Mouse (Mus musculus): Measurements from ENCODE around the gene Zfp59. TPM values are rescaled to one million over a fixed set of nuclear protein-coding genes. Genes with fewer than 3 reads are reported as not detected.

The Zfp59 gene
- total and polyA plus RNA-seq, 3 experiments = 4.0 to 5.9 (median 4.0) TPM

GRCm38 (mm10) chr7:27801137-27801536, 37.3 kb upstream of the Zfp59 start:
- TF ChIP-seq POLR2AphosphoS2 (IDR thresholded peaks at IDR 0.05; ENCODE audit: low read depth, low read length) = no peak
- TF ChIP-seq IRF4 (IDR thresholded peaks at IDR 0.05; ENCODE audit: low read depth, low read length) = no peak
- no peak for TF ChIP-seq ZC3H11A (IDR thresholded peaks at IDR 0.05; ENCODE audit: low read depth, low read length)
- TF ChIP-seq E2F4 (IDR thresholded peaks at IDR 0.05; ENCODE audit: insufficient replicate concordance, low read depth, low read length) = no peak
- TF ChIP-seq SMC3 (IDR thresholded peaks at IDR 0.05; ENCODE audit: low read depth, low read length) = peak; percentile 43
- TF ChIP-seq RAD21 (IDR thresholded peaks at IDR 0.05; ENCODE audit: low read depth, low read length) = peak; percentile 36
- no peak for TF ChIP-seq NRF1 (IDR thresholded peaks at IDR 0.05; ENCODE audit: low read depth, low read length)
- TF ChIP-seq CTCF (conservative IDR thresholded peaks at IDR 0.05 in 1 of 2, IDR thresholded peaks at IDR 0.05 in 1 of 2; ENCODE audit: low read depth in 2 of 2, low read length in 2 of 2) = peak; percentile 12 to 57; a peak in 2 of 4 replicates
- DNase-seq (ENCODE audit: extremely low read depth) = peak; percentile 9
- Histone ChIP-seq H3K4me3 (replicated peaks in 1 of 3; ENCODE audit: low read depth in 2 of 3, low read length in 2 of 3, poor library complexity in 1 of 3) (no peak overlapping the region), H3K9me3 (replicated peaks; ENCODE audit: low read length) (peaks cover 15% of the 10 kb centered on the region), H3K27me3 (replicated peaks) (peaks cover 5% of the 10 kb centered on the region), H3K4me1 (ENCODE audit: control insufficient read depth in 1 of 2, insufficient read depth in 2 of 2) (peaks cover 2 to 7% of the 10 kb centered on the region in 2 experiments; a peak in 2 of 4 replicates), H3K36me3 (replicated peaks in 1 of 2; ENCODE audit: control insufficient read depth in 1 of 2, insufficient read depth in 1 of 2, low read length in 1 of 2) (peaks cover 0 to 3% of the 10 kb centered on the region in 2 experiments), H3K9ac (ENCODE audit: insufficient read depth, low read depth) (no peak overlapping the region), H3K79me2 (replicated peaks; ENCODE audit: control insufficient read depth, extremely low read depth, insufficient read depth, poor library complexity, severe bottlenecking) (peaks cover 9% of the 10 kb centered on the region; the same call in 1 of the 2 replicates), H3K27ac (ENCODE audit: insufficient read depth, low read depth) (no peak overlapping the region), H3K4me2 (ENCODE audit: insufficient read depth, low read depth, poor library complexity, severe bottlenecking) (no peak overlapping the region)
- in situ Hi-C loops (cut with MboI; ENCODE audit: low pct_ligation_motif_present, low pct_unique_long_range_greater_than_20kb, low sequenced_read_pairs) = loop anchor here (5.0 kb wide), 1 partner anchor 69 kb away; the partner anchor contains the start of gene Zfp60
- dilution Hi-C loops (cut with MboI; ENCODE audit: extremely low pct_ligation_motif_present, extremely low pct_unique_long_range_greater_than_20kb, low sequenced_read_pairs) = no loop called here

DNA sequence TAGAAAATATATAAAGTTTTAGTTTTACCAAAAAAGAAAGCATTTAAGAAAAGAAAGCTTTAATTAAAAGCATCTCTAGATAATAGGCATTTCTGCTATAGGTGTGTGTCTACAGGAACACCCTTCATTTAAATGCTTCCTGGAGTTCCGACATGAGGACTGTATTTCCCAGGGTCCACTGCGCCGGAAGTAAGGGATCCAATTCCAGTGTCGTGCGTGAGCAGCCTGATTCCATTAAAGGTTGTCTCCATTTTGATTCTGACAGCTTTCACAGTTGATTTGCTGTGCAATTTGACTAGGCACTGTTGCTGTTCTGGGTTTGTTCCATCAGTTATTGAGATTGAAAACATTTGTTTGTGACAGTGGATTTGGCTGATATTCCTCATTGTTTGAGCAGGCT, 35.4 kb upstream of the Zfp59 start:
- H3K9ac ChIP-seq (ENCODE audit: insufficient read depth, low read depth) = no peak overlapping the region
- no peak overlapping the region for H3K27ac ChIP-seq (ENCODE audit: insufficient read depth, low read depth)
- peaks cover 10% of the 10 kb centered on the region; the same call in 1 of the 2 replicates for H3K79me2 ChIP-seq (replicated peaks; ENCODE audit: control insufficient read depth, extremely low read depth, insufficient read depth, poor library complexity, severe bottlenecking)
- in situ Hi-C loops (cut with MboI; ENCODE audit: low pct_ligation_motif_present, low pct_unique_long_range_greater_than_20kb, low sequenced_read_pairs) (loop anchor here (5.0 kb wide), 1 partner anchor 71 kb away; the partner anchor contains the start of gene Zfp60), dilution Hi-C loops (cut with MboI; ENCODE audit: extremely low pct_ligation_motif_present, extremely low pct_unique_long_range_greater_than_20kb, low sequenced_read_pairs) (no loop called here)
- H3K27me3 ChIP-seq (replicated peaks) = no peaks in the 10 kb centered on the region
- peaks cover 13% of the 10 kb centered on the region in 2 experiments for H3K36me3 ChIP-seq (replicated peaks in 1 of 2; ENCODE audit: control insufficient read depth in 1 of 2, insufficient read depth in 1 of 2, low read length in 1 of 2)
- H3K4me1 ChIP-seq (ENCODE audit: control insufficient read depth in 1 of 2, insufficient read depth in 2 of 2) = peaks cover 2 to 11% of the 10 kb centered on the region in 2 experiments; a peak in 2 of 4 replicates
- TF ChIP-seq ZMIZ1 (IDR thresholded peaks at IDR 0.05; ENCODE audit: low read depth, low read length) (no peak), CHD2 (IDR thresholded peaks at IDR 0.05; ENCODE audit: low read length) (no peak), ETS1 (conservative IDR thresholded peaks at IDR 0.05; ENCODE audit: low read depth, low read length) (no peak), GABPA (IDR thresholded peaks at IDR 0.05; ENCODE audit: insufficient replicate concordance, low read depth, low read length) (no peak), MAZ (IDR thresholded peaks at IDR 0.05; ENCODE audit: low read depth, low read length) (no peak)
- H3K4me3 ChIP-seq (replicated peaks in 1 of 3; ENCODE audit: low read depth in 2 of 3, low read length in 2 of 3, poor library complexity in 1 of 3) = no peak overlapping the region
- no peak overlapping the region for H3K4me2 ChIP-seq (ENCODE audit: insufficient read depth, low read depth, poor library complexity, severe bottlenecking)
- H3K9me3 ChIP-seq (replicated peaks; ENCODE audit: low read length) = no peaks in the 10 kb centered on the region
- DNase-seq (ENCODE audit: extremely low read depth) = no peak
